Mouse (Mus musculus): ENCODE results near the gene Rabl6. TPM values are rescaled to one million over a fixed set of nuclear protein-coding genes. Genes with fewer than 3 reads are reported as not detected.

The Rabl6 gene
- polyA plus RNA-seq, 1 experiment: 40.9 TPM

DNA sequence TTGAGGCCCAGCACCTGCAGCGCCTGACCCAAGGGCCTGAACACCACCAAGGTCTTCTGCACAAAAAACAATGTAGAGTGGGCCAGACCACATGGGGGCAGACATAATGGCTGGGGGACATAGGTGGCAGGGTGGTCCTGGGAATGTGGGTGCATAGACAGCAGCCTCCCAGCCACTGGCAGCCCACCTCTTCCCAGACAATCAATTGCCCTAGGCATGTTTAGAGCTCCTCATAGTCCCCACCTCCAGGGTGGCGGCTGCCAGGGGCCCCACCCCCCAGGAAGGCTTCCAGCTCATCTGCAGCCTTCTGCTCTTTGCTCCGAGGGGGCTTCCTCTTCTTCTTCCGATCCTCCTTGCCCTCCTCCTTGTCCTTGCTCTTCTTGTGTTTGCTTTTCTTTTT is 24.8 kb downstream of the Rabl6 start:
- no peak overlapping the region for H3K27ac ChIP-seq (ENCODE audit: control insufficient read depth, insufficient read depth, low read depth, low read length)
- H3K4me1 ChIP-seq (ENCODE audit: control insufficient read depth, insufficient read depth, low read length): peaks cover 22% of the 10 kb centered on the region
- H3K27me3 ChIP-seq (ENCODE audit: control insufficient read depth, insufficient read depth, low read length): no peaks in the 10 kb centered on the region
- no peak for TF ChIP-seq CTCF (IDR thresholded peaks at IDR 0.05; ENCODE audit: control insufficient read depth, insufficient read depth, insufficient replicate concordance, low read depth, low read length)
- TF ChIP-seq POLR2A (IDR thresholded peaks at IDR 0.05; ENCODE audit: control insufficient read depth, low read depth, low read length): no peak
- H3K4me3 ChIP-seq (ENCODE audit: control insufficient read depth, low read depth, low read length): no peak overlapping the region
- H3K36me3 ChIP-seq (ENCODE audit: control insufficient read depth, insufficient read depth, low read length): no peaks in the 10 kb centered on the region; the same call in 1 of the 2 replicates

DNA sequence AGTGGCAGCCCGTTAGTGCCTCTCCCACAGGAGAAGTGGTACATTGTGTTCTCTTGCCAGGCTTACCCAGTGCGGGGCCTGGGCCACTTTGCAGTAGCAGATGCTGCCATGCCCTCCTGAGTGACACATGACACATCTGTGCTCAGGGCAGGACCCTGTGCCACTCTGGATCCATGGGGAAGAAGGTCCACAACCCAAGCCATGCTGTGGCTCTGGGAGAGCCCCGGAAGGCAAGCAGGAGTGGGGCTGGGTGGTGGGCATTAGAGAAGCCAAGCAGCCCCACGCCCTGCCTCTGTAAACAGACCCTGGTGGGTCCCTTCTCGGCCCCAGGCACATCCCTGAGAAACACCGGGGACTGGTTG is 25.2 kb downstream of the Rabl6 start:
- Histone ChIP-seq H3K4me1 (ENCODE audit: control insufficient read depth, insufficient read depth, low read length) (peaks cover 27% of the 10 kb centered on the region), H3K4me3 (ENCODE audit: control insufficient read depth, low read depth, low read length) (no peak overlapping the region), H3K27me3 (ENCODE audit: control insufficient read depth, insufficient read depth, low read length) (no peaks in the 10 kb centered on the region), H3K27ac (ENCODE audit: control insufficient read depth, insufficient read depth, low read depth, low read length) (no peak overlapping the region), H3K36me3 (ENCODE audit: control insufficient read depth, insufficient read depth, low read length) (no peaks in the 10 kb centered on the region; the same call in 1 of the 2 replicates)
- no peak for TF ChIP-seq CTCF (IDR thresholded peaks at IDR 0.05; ENCODE audit: control insufficient read depth, insufficient read depth, insufficient replicate concordance, low read depth, low read length)
- no peak for TF ChIP-seq POLR2A (IDR thresholded peaks at IDR 0.05; ENCODE audit: control insufficient read depth, low read depth, low read length)

DNA sequence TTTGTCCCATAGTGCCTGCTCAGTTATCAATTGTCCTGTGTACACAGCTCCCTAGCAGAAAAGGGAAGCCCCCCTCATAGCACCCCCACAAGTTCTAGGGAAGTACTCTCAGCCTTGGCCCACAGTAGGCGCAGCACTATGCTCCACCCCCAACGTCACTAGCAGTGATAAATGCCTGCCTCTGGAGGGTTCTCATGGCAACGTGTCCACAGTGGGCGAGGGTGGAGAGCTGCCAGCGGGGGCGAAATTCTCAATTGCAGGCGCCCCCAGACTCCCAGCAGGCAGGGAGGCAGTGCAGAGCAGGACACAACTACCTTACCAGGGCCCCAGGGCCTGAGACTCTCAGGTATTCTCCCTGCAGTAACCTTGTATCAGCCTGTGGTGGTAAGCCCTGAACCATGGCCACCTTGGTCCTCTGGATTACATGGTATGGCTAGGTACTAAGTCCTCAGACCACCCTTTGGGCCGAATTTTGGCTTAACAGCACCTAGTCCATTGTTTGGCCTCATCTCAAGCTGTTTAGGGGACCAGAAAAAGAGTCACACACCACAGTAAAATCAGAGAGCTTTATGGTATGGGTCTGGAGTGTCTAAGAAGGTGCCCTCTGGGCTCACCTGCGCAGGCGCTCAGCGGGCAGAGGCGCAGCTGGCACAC is 25.7 kb downstream of the Rabl6 start:
- Histone ChIP-seq H3K4me1 (ENCODE audit: control insufficient read depth, insufficient read depth, low read length) (peaks cover 32% of the 10 kb centered on the region), H3K27me3 (ENCODE audit: control insufficient read depth, insufficient read depth, low read length) (no peaks in the 10 kb centered on the region), H3K36me3 (ENCODE audit: control insufficient read depth, insufficient read depth, low read length) (no peaks in the 10 kb centered on the region; the same call in 1 of the 2 replicates), H3K27ac (ENCODE audit: control insufficient read depth, insufficient read depth, low read depth, low read length) (no peak overlapping the region), H3K4me3 (ENCODE audit: control insufficient read depth, low read depth, low read length) (no peak overlapping the region)
- TF ChIP-seq CTCF (IDR thresholded peaks at IDR 0.05; ENCODE audit: control insufficient read depth, insufficient read depth, insufficient replicate concordance, low read depth, low read length) (no peak), POLR2A (IDR thresholded peaks at IDR 0.05; ENCODE audit: control insufficient read depth, low read depth, low read length) (no peak)

DNA sequence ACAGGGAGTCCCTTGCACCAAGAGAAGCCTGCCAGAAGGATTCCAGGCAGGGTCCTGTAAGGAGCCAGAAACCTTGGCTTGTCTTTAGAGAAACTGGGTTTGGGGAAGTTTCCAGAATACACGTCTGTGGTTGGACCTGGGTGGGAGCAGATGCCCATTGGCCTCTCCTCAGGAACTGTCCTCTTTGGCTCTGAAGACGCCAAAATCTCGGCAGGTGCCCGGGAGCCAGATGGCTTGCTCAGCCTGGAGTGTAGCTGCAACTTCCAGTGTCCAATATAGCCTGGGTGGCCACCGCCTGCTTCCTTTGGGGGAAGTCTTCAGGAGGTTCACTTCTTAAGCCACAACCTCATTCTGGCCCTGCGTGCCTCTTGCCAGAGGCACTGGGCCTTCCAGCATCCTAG is 26.4 kb downstream of the Rabl6 start:
- no peak overlapping the region for H3K4me3 ChIP-seq (ENCODE audit: control insufficient read depth, low read depth, low read length)
- no peak overlapping the region for H3K27ac ChIP-seq (ENCODE audit: control insufficient read depth, insufficient read depth, low read depth, low read length)
- H3K36me3 ChIP-seq (ENCODE audit: control insufficient read depth, insufficient read depth, low read length): no peaks in the 10 kb centered on the region; the same call in 1 of the 2 replicates
- H3K4me1 ChIP-seq (ENCODE audit: control insufficient read depth, insufficient read depth, low read length): peaks cover 38% of the 10 kb centered on the region
- no peak for TF ChIP-seq CTCF (IDR thresholded peaks at IDR 0.05; ENCODE audit: control insufficient read depth, insufficient read depth, insufficient replicate concordance, low read depth, low read length)
- no peak for TF ChIP-seq POLR2A (IDR thresholded peaks at IDR 0.05; ENCODE audit: control insufficient read depth, low read depth, low read length)
- no peaks in the 10 kb centered on the region for H3K27me3 ChIP-seq (ENCODE audit: control insufficient read depth, insufficient read depth, low read length)

DNA sequence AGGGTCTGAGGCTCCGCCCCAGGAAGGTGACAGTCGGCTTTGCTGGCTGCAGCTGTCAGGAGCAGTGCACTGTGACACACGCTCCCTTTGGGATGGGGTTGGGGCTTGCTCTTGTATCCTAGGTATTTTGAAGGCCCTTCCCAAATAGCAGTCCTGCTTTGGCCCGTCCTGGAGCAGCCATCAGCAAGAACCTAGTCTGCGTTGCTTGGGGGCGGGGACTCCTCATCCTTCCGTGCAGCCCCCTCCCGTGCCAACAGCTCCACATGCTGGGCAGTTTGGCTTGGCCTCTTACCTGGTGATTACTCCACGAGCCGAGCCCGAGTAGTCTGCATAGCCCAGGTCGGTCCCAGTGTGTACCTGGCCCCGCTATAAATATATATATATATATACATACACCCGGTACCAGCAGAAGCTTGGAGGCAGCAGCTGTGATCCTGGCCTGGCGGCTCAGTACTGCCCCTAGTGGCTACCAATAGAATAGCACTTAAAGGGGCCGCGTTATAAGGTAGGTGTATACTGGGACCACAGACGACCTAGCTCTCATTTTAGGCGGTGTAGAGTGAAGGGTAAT is 26.9 kb downstream of the Rabl6 start, which contains the start of gene Ajm1:
Gene Ajm1, minus strand, starts transcription at position 464 of the 571 bp plus-strand sequence.
- H3K27me3 ChIP-seq (ENCODE audit: control insufficient read depth, insufficient read depth, low read length): no peaks in the 10 kb centered on the region
- peaks cover 42% of the 10 kb centered on the region for H3K4me1 ChIP-seq (ENCODE audit: control insufficient read depth, insufficient read depth, low read length)

DNA sequence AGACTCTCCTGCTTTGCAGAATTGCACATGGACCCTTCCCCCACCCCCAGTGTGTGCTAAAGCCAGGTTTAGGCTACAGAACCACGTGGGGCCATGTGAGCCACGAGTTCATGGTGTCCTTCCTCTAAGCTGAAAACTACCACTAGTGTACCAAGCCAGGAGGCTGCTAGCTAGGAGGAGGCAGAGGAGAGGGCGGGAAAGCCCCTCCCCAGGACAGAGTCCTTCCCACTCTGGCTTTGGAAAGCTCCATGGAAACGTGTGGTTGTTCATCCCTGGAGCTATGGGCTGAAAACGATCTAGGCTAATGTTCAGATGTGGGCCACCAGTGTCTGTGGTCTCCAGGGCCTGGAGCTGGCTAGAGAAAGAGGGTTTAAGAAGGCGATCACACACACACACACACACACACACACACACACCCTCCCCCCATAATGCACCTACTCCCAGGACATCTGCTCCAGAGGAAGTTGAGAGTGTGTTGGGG is 27.7 kb downstream of the Rabl6 start:
- H3K27me3 ChIP-seq (ENCODE audit: control insufficient read depth, insufficient read depth, low read length): no peaks in the 10 kb centered on the region
- H3K27ac ChIP-seq (ENCODE audit: control insufficient read depth, insufficient read depth, low read depth, low read length): no peak overlapping the region
- no peak for TF ChIP-seq CTCF (IDR thresholded peaks at IDR 0.05; ENCODE audit: control insufficient read depth, insufficient read depth, insufficient replicate concordance, low read depth, low read length)
- no peak for TF ChIP-seq POLR2A (IDR thresholded peaks at IDR 0.05; ENCODE audit: control insufficient read depth, low read depth, low read length)
- H3K36me3 ChIP-seq (ENCODE audit: control insufficient read depth, insufficient read depth, low read length): no peaks in the 10 kb centered on the region; the same call in 1 of the 2 replicates
- no peak overlapping the region for H3K4me3 ChIP-seq (ENCODE audit: control insufficient read depth, low read depth, low read length)
- peaks cover 50% of the 10 kb centered on the region for H3K4me1 ChIP-seq (ENCODE audit: control insufficient read depth, insufficient read depth, low read length)

More for the DNA sequence above, 26.9 kb downstream of the Rabl6 start, which contains the start of gene Ajm1:
- Histone ChIP-seq H3K4me3 (ENCODE audit: control insufficient read depth, low read depth, low read length) (no peak within 1 kb of the TSS), H3K27ac (ENCODE audit: control insufficient read depth, insufficient read depth, low read depth, low read length) (no peak within 1 kb of the TSS), H3K36me3 (ENCODE audit: control insufficient read depth, insufficient read depth, low read length) (no peaks in the 10 kb centered on the region; the same call in 1 of the 2 replicates)
- TF ChIP-seq POLR2A (IDR thresholded peaks at IDR 0.05; ENCODE audit: control insufficient read depth, low read depth, low read length) (0 out of 2 replicates have a peak, but pooled peaks have one; percentile 10), CTCF (IDR thresholded peaks at IDR 0.05; ENCODE audit: control insufficient read depth, insufficient read depth, insufficient replicate concordance, low read depth, low read length) (peak; percentile 81; the same call in 1 of the 2 replicates)

DNA sequence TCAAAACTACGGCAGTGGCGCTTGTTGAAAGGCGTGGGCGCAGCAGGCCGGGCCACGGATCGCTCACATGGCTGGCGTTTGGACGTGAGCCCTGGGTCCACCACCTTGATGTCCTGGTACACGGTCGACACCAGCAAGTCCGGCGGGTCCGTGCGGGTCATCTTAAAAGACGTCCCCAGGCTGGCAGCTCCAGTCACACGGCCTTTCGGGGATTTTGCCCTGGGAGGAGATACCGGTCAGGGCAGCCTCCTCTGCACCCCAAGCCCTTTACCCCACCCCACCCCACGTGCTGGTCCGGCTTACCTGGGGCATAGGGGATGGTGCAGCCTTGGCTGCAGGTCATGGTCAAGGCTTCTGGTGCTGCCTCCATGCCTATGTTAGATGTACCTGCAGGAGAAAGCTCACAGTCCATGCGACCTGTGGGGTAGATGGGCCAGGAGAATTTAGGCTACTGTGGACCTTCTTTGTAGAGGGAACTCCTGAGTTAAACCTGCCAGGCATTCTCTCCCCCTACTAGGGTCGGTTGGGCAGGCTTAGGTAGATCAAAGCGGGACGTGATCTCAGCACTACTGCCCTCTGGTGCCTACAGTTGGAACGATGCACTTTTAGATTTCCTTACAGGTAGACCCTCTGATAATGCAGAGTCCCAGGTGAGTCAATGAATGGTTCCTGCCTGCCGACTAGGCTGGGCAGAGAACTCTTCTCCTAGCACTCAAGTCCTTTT is 28.4 kb downstream of the Rabl6 start:
- H3K27me3 ChIP-seq (ENCODE audit: control insufficient read depth, insufficient read depth, low read length): no peaks in the 10 kb centered on the region
- peaks cover 55% of the 10 kb centered on the region for H3K4me1 ChIP-seq (ENCODE audit: control insufficient read depth, insufficient read depth, low read length)
- no peaks in the 10 kb centered on the region; the same call in 1 of the 2 replicates for H3K36me3 ChIP-seq (ENCODE audit: control insufficient read depth, insufficient read depth, low read length)
- H3K4me3 ChIP-seq (ENCODE audit: control insufficient read depth, low read depth, low read length): no peak overlapping the region
- H3K27ac ChIP-seq (ENCODE audit: control insufficient read depth, insufficient read depth, low read depth, low read length): no peak overlapping the region
- TF ChIP-seq POLR2A (IDR thresholded peaks at IDR 0.05; ENCODE audit: control insufficient read depth, low read depth, low read length): no peak
- no peak for TF ChIP-seq CTCF (IDR thresholded peaks at IDR 0.05; ENCODE audit: control insufficient read depth, insufficient read depth, insufficient replicate concordance, low read depth, low read length)
